Mouse (Mus musculus) embryonic facial prominence, embryonic 11.5 days (tissue): ENCODE data around the gene Parvb. TPM values are rescaled to one million over a fixed set of nuclear protein-coding genes. Genes with fewer than 3 reads are reported as not detected.
A peak's percentile ranks its signal among the peaks of the same experiment; 100 is the strongest.

Experiments
- ATAC-seq: fragments of 200-750 bp; cut with Nextera tagmentation; replicated peaks from 2 replicates; pipeline ENCODE4 v1.8.0; 2017; ENCODE audit warnings: low read depth; ENCODE audit not compliant: insufficient number of reproducible peaks, low FRiP score, low TSS enrichment
- DNase-seq: peaks from one replicate; pipeline ENCODE4 v3.0.0-alpha.2; 2015; ENCODE audit warnings: low spot score
- H3K27ac ChIP-seq: fragments of 300-500 bp; sonication (generic); replicated peaks from 2 replicates; pipeline ENCODE4 v1.5.1; 2014; ENCODE audit warnings: mild to moderate bottlenecking, low read depth, low read length, control low read depth
- H3K27me3 ChIP-seq: fragments of 300-500 bp; sonication (generic); 2 replicates; pipeline ENCODE4 v1.6.1; 2014; ENCODE audit warnings: mild to moderate bottlenecking, low read length, moderate library complexity, mixed read lengths; ENCODE audit not compliant: control insufficient read depth, insufficient read depth
- H3K36me3 ChIP-seq: fragments of 300-500 bp; sonication (generic); replicated peaks from 2 replicates; pipeline ENCODE4 v1.6.1; 2014; ENCODE audit warnings: low read depth, mild to moderate bottlenecking, low read length, moderate library complexity, mixed read lengths; ENCODE audit not compliant: control insufficient read depth, insufficient read depth
- H3K4me1 ChIP-seq: fragments of 300-500 bp; sonication (generic); 2 replicates; pipeline ENCODE4 v1.6.1; 2014; ENCODE audit warnings: low read length, mixed read lengths; ENCODE audit not compliant: control insufficient read depth, insufficient read depth
- H3K4me2 ChIP-seq: fragments of 300-500 bp; sonication (generic); 2 replicates; pipeline ENCODE4 v1.6.1; 2014; ENCODE audit warnings: low read depth, mild to moderate bottlenecking, control low read depth, low read length, moderate library complexity
- H3K4me3 ChIP-seq: fragments of 300-500 bp; sonication (generic); 2 replicates; pipeline ENCODE4 v1.5.1; 2014; ENCODE audit warnings: low read depth, low read length, control low read depth
- H3K9ac ChIP-seq: fragments of 300-500 bp; sonication (generic); replicated peaks from 2 replicates; pipeline ENCODE4 v1.6.1; 2014; ENCODE audit warnings: mild to moderate bottlenecking, control low read depth, low read length
- H3K9me3 ChIP-seq: fragments of 300-500 bp; sonication (generic); replicated peaks from 2 replicates; pipeline ENCODE4 v1.6.1; 2016; ENCODE audit warnings: mild to moderate bottlenecking, low read length, inconsistent platforms, mixed read lengths; ENCODE audit not compliant: control insufficient read depth
- WGBS: fragments of 180-500 bp; shearing (Covaris S2); extraction: QIAGEN DNeasy Blood & Tissue Kit; methylation state at CpG from one replicate; pipeline ENCODE4 v1.1.7; 2014; 5-methylcytosine and 5-hydroxymethylcytosine counted together
- polyA plus RNA-seq: library from polyadenylated mRNA; unstranded; fragments of >200 nt; fragmentation: Nextera tagmentation; extraction: Ambion mirVana; gene quantifications from 2 replicates; pipeline ENCODE4 v1.2.1, GENCODE M21; 2014

Gene Parvb
- polyA plus RNA-seq, 1 experiment from 2014 or later, result 6.0 TPM

DNA sequence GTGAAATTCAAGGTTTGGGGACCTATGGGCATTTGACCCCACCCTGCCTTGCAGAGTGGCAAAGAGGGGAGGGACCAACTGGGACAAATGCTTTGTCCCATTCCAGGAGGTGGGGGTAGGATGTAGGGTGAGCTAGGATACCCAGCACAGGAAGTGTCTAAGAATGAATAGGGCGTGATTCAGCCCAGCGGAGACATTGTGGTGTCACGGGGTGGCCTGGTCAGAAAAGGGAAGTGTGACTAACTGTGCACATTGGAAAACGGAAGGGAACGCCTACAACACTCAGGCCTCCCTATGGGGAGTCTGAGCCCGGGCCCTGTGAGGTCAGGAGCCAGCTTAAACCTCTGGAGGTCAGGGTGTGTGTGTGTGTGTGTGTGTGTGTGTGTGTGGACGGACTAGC is 3.8 kb downstream of the Parvb start:
- Histone ChIP-seq H3K27ac (no peak overlapping the region), H3K9me3 (no peaks in the 10 kb centered on the region), H3K4me2 (no peak overlapping the region), H3K4me1 (peaks cover 4% of the 10 kb centered on the region; the same call in 1 of the 2 replicates), H3K9ac (no peak overlapping the region), H3K4me3 (no peak overlapping the region), H3K36me3 (no peaks in the 10 kb centered on the region), H3K27me3 (no peaks in the 10 kb centered on the region)
- ATAC-seq (no peak), DNase-seq (no peak)
- 66% methylated on average over 7 of the region's 7 CpGs for WGBS

- Histone ChIP-seq H3K4me3 (no peak overlapping the region), H3K4me2 (no peak overlapping the region), H3K27ac (no peak overlapping the region), H3K27me3 (no peaks in the 10 kb centered on the region), H3K9me3 (no peaks in the 10 kb centered on the region), H3K36me3 (no peaks in the 10 kb centered on the region), H3K9ac (no peak overlapping the region), H3K4me1 (no peaks in the 10 kb centered on the region; the same call in 1 of the 2 replicates)
- no peak for DNase-seq
- no peak for ATAC-seq
- WGBS, result 41% methylated on average over 15 of the region's 15 CpGs
Observed at GRCm38 (mm10) chr15:84238552-84238951, 6.7 kb downstream of the Parvb start.

- H3K4me3 ChIP-seq, result no peak overlapping the region
- no peaks in the 10 kb centered on the region for H3K9me3 ChIP-seq
- no peaks in the 10 kb centered on the region for H3K27me3 ChIP-seq
- no peak; the same call in 1 of the 2 replicates for ATAC-seq
- no peaks in the 10 kb centered on the region for H3K36me3 ChIP-seq
- H3K9ac ChIP-seq, result no peak overlapping the region
- no peak for DNase-seq
- no peaks in the 10 kb centered on the region; the same call in 1 of the 2 replicates for H3K4me1 ChIP-seq
- no peak overlapping the region for H3K27ac ChIP-seq
- no peak overlapping the region for H3K4me2 ChIP-seq
- WGBS, result 25% methylated on average over 16 of the region's 16 CpGs
Observed at GRCm38 (mm10) chr15:84238991-84239401, 7.2 kb downstream of the Parvb start.

GRCm38 (mm10) chr15:84241520-84241919 is 9.7 kb downstream of the Parvb start:
- 25% methylated on average over 7 of the region's 7 CpGs for WGBS
- ATAC-seq, result peak; percentile 72
- peak; percentile 74 for DNase-seq

DNA sequence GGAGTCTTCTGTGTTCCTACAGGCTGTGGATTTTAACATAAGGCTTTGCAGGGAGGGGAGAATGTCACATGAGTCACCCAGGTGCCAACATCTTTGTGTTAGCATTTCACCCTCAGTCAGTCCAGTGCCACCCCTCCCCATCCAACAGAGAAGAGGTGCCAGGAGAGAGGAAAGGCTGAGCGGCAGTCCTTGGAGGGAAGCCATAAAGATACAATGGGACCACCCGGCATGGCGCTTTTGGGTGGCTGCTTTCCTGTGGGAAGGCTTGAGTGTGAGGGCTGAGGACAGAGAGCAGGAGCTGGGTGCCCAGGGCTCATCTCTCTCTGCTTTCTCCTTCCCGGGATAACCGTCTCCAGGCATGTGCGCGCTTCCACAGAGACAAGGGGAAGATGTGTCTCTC is 13.3 kb downstream of the Parvb start:
- Histone ChIP-seq H3K4me1 (no peaks in the 10 kb centered on the region), H3K9me3 (no peaks in the 10 kb centered on the region), H3K36me3 (no peaks in the 10 kb centered on the region), H3K27me3 (no peaks in the 10 kb centered on the region), H3K4me3 (no peak overlapping the region), H3K4me2 (no peak overlapping the region), H3K27ac (no peak overlapping the region), H3K9ac (no peak overlapping the region)
- 81% methylated on average over 7 of the region's 7 CpGs for WGBS
- ATAC-seq (no peak), DNase-seq (no peak)

More at GRCm38 (mm10) chr15:84241520-84241919, 9.7 kb downstream of the Parvb start:
- Histone ChIP-seq H3K9me3 (no peaks in the 10 kb centered on the region), H3K4me2 (no peak overlapping the region), H3K27ac (no peak overlapping the region), H3K4me1 (no peaks in the 10 kb centered on the region), H3K27me3 (no peaks in the 10 kb centered on the region), H3K4me3 (no peak overlapping the region), H3K9ac (no peak overlapping the region), H3K36me3 (no peaks in the 10 kb centered on the region)

- Histone ChIP-seq H3K27ac (no peak overlapping the region), H3K4me3 (no peak overlapping the region), H3K36me3 (no peaks in the 10 kb centered on the region), H3K4me2 (no peak overlapping the region), H3K9me3 (no peaks in the 10 kb centered on the region), H3K9ac (no peak overlapping the region), H3K4me1 (no peaks in the 10 kb centered on the region), H3K27me3 (no peaks in the 10 kb centered on the region)
- WGBS, result 96% methylated on average over 6 of the region's 6 CpGs
- no peak for ATAC-seq
- DNase-seq, result no peak
Observed at GRCm38 (mm10) chr15:84246195-84246594, 14.4 kb downstream of the Parvb start.

DNA sequence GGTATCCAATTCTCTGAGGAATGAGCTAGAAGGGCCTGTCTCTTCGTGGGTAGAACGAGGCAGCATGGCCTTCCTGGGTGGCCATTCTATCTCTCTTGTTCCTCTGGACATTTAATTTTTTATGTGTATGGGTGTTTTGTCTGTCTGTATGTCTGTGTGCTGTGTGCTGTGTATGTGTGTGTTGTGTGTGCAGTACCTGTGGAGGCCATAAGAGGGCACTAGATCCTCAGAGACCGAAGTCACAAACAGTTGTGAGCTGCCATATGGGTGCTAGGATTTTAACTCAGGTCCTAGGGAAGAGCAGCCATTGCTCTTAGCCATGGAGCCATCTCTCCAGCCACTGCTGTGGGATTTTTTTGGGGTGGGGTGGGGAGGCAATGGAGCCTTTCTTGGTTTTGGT is 15.5 kb downstream of the Parvb start:
- Histone ChIP-seq H3K9me3 (no peaks in the 10 kb centered on the region), H3K4me2 (no peak overlapping the region), H3K27me3 (no peaks in the 10 kb centered on the region), H3K9ac (no peak overlapping the region), H3K4me3 (no peak overlapping the region), H3K4me1 (no peaks in the 10 kb centered on the region), H3K36me3 (no peaks in the 10 kb centered on the region), H3K27ac (no peak overlapping the region)
- 91% methylated on average over 3 of the region's 3 CpGs for WGBS
- ATAC-seq (no peak), DNase-seq (no peak)

- H3K4me3 ChIP-seq, result no peak overlapping the region
- no peak overlapping the region for H3K4me2 ChIP-seq
- no peaks in the 10 kb centered on the region for H3K9me3 ChIP-seq
- no peak overlapping the region for H3K9ac ChIP-seq
- ATAC-seq (no peak), DNase-seq (peak; percentile 40)
- WGBS, result 51% methylated on average over 13 of the region's 13 CpGs
- H3K27me3 ChIP-seq, result no peaks in the 10 kb centered on the region
- no peak overlapping the region for H3K27ac ChIP-seq
- H3K36me3 ChIP-seq, result no peaks in the 10 kb centered on the region
- H3K4me1 ChIP-seq, result no peaks in the 10 kb centered on the region
Observed at GRCm38 (mm10) chr15:84251227-84251626, 19.4 kb downstream of the Parvb start.
